ENCODE assay signal across 8 mouse cellular contexts in the genomic region with DNA sequence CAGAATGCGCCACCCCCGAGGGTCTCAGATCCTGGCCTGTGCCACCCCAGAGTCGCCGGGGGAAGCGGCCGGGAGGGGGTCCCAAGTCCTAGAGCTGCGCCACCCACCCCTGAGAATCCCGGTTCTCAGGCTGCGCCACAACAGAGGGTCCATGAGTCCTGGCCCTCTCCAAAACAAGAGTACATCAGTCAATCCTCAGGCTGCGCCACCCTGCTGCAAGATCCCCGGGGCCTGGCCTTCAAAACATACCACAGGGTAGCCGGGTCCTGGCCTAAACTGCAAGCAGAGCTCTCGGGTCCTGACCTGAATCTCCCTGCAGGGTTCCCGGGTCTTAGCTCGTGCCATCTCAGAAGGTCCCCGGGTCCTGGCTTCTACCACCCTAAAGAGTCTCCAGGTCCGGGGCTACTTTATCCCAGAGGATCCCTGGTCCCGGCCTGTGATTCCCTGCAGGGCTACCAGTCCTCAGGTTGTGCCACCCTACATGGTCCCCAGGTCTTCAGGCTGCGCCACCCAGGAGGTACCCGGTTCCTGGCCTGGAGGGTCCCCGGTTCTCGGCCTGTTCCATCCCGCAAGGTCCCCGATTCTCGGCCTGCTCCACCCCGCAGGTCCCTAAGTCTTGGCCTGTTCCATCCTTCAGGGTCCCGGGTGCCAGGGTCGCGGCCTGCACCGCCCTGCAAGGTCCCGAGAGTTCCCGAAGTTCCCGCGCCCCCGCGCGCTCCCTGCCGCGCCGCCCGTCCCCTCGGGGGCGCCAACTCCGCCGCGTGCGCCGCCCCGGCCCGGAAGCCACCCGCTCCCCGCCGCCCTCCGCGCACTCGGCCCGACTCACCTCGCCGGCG. TPM values are rescaled to one million over a fixed set of nuclear protein-coding genes. Genes with fewer than 3 reads are reported as not detected.
DNase-seq lines count a peak whose midpoint lies in the region; ATAC-seq and TF ChIP-seq lines count a peak whose summit lies in the region.

No protein-coding gene starts in this region.

- H3K4me3 ChIP-seq in embryonic facial prominence, embryonic 13.5 days: peak overlapping the region; percentile 90
- H3K4me3 ChIP-seq in heart, embryonic 11.5 days (ENCODE audit: low read depth, low read length): peak overlapping the region; percentile 87
- peak overlapping the region; percentile 60 for H3K4me3 ChIP-seq in kidney, embryonic 16.5 days (ENCODE audit: low read length)
- peak overlapping the region; percentile 73 for H3K4me3 ChIP-seq in liver, embryonic 16.5 days (ENCODE audit: low read depth, low read length)
- H3K4me3 ChIP-seq in olfactory bulb, adult 2 months (ENCODE audit: insufficient read depth, low read depth, low read length): peak overlapping the region; percentile 96

- peak overlapping the region; percentile 87 for H3K4me2 ChIP-seq in embryonic facial prominence, embryonic 13.5 days
- H3K4me2 ChIP-seq in heart, embryonic 11.5 days: peak overlapping the region; percentile 96
- peak overlapping the region; percentile 97 for H3K4me2 ChIP-seq in kidney, embryonic 16.5 days (replicated peaks; ENCODE audit: low read depth, low read length)
- peak overlapping the region; percentile 91 for H3K4me2 ChIP-seq in liver, embryonic 16.5 days (ENCODE audit: low read depth, low read length)

- H3K36me3 ChIP-seq in embryonic facial prominence, embryonic 13.5 days: no peaks in the 10 kb centered on the region
- H3K36me3 ChIP-seq in heart, embryonic 11.5 days (ENCODE audit: control insufficient read depth, insufficient read depth, low read length): no peaks in the 10 kb centered on the region
- H3K36me3 ChIP-seq in kidney, embryonic 16.5 days (ENCODE audit: insufficient read depth, low read length): no peaks in the 10 kb centered on the region
- no peaks in the 10 kb centered on the region for H3K36me3 ChIP-seq in liver, embryonic 16.5 days (ENCODE audit: control insufficient read depth, insufficient read depth)

- peaks cover 58% of the 10 kb centered on the region for H3K4me1 ChIP-seq in embryonic facial prominence, embryonic 13.5 days
- H3K4me1 ChIP-seq in heart, embryonic 11.5 days (ENCODE audit: control insufficient read depth, insufficient read depth, low read length): peaks cover 53% of the 10 kb centered on the region
- H3K4me1 ChIP-seq in kidney, embryonic 16.5 days (ENCODE audit: insufficient read depth, low read length): peaks cover 50% of the 10 kb centered on the region
- H3K4me1 ChIP-seq in liver, embryonic 16.5 days (ENCODE audit: control insufficient read depth, low read depth, low read length): peaks cover 30% of the 10 kb centered on the region
- H3K4me1 ChIP-seq in olfactory bulb, adult 2 months (ENCODE audit: control insufficient read depth, insufficient read depth, low read length): peaks cover 44% of the 10 kb centered on the region

- peak overlapping the region; percentile 97 for H3K27ac ChIP-seq in embryonic facial prominence, embryonic 13.5 days
- peak overlapping the region; percentile 94 for H3K27ac ChIP-seq in heart, embryonic 11.5 days (ENCODE audit: low read depth, low read length)
- peak overlapping the region; percentile 93 for H3K27ac ChIP-seq in kidney, embryonic 16.5 days (ENCODE audit: low read length)
- H3K27ac ChIP-seq in liver, embryonic 16.5 days (ENCODE audit: low read length): peak overlapping the region; percentile 63
- H3K27ac ChIP-seq in olfactory bulb, adult 2 months (ENCODE audit: insufficient read depth, low read depth, low read length): peak overlapping the region; percentile 89

- H3K27me3 ChIP-seq in embryonic facial prominence, embryonic 13.5 days: no peaks in the 10 kb centered on the region
- H3K27me3 ChIP-seq in heart, embryonic 11.5 days (ENCODE audit: control insufficient read depth, insufficient read depth, low read length): no peaks in the 10 kb centered on the region
- H3K27me3 ChIP-seq in kidney, embryonic 16.5 days (ENCODE audit: insufficient read depth, low read length): no peaks in the 10 kb centered on the region
- peaks cover 4% of the 10 kb centered on the region; the same call in 1 of the 2 replicates for H3K27me3 ChIP-seq in liver, embryonic 16.5 days (ENCODE audit: control insufficient read depth, insufficient read depth, low read depth, low read length)

- TF ChIP-seq POLR2A in olfactory bulb, adult 2 months (IDR thresholded peaks at IDR 0.05; ENCODE audit: insufficient read depth, low read depth, low read length): no peak

- H3K9ac ChIP-seq in embryonic facial prominence, embryonic 13.5 days: peak overlapping the region; percentile 95
- peak overlapping the region; percentile 89 for H3K9ac ChIP-seq in heart, embryonic 11.5 days (ENCODE audit: low read depth, low read length)
- peak overlapping the region; percentile 95 for H3K9ac ChIP-seq in kidney, embryonic 16.5 days (replicated peaks; ENCODE audit: low read length)
- H3K9ac ChIP-seq in liver, embryonic 16.5 days (ENCODE audit: low read depth, low read length): peak overlapping the region; percentile 64

- under 1% methylated on average over 59 of the region's 60 CpGs for WGBS in embryonic facial prominence, embryonic 13.5 days
- under 1% methylated on average over 60 of the region's 60 CpGs for WGBS in heart, embryonic 11.5 days (ENCODE audit: insufficient replicate concordance)
- under 1% methylated on average over 54 of the region's 60 CpGs for WGBS in kidney, embryonic 16.5 days
- WGBS in liver, embryonic 16.5 days (ENCODE audit: insufficient replicate concordance): under 1% methylated on average over 54 of the region's 60 CpGs
- WGBS in olfactory bulb, adult 2 months: 1% methylated on average over 60 of the region's 60 CpGs

- peak; percentile 7 for ATAC-seq in CD4-positive, CD25-positive, alpha-beta regulatory T cell, adult 4 months
- ATAC-seq in embryonic facial prominence, embryonic 13.5 days (ENCODE audit: insufficient number of reproducible peaks, insufficient read depth, low FRiP score, low TSS enrichment, low read depth): peak; percentile 16
- peak; percentile 37 for ATAC-seq in heart, embryonic 11.5 days (replicated peaks; ENCODE audit: insufficient number of reproducible peaks, low FRiP score, low TSS enrichment)
- ATAC-seq in kidney, embryonic 16.5 days (ENCODE audit: low FRiP score, low TSS enrichment): peak; percentile 42
- peak; percentile 61 for ATAC-seq in liver, embryonic 16.5 days (ENCODE audit: low read depth)

- H3K9me3 ChIP-seq in embryonic facial prominence, embryonic 13.5 days: no peaks in the 10 kb centered on the region
- no peaks in the 10 kb centered on the region for H3K9me3 ChIP-seq in heart, embryonic 11.5 days (replicated peaks; ENCODE audit: control insufficient read depth, low read length)
- H3K9me3 ChIP-seq in kidney, embryonic 16.5 days (ENCODE audit: low read length): no peaks in the 10 kb centered on the region
- no peaks in the 10 kb centered on the region for H3K9me3 ChIP-seq in liver, embryonic 16.5 days (replicated peaks; ENCODE audit: control insufficient read depth, low read length)

- TF ChIP-seq CTCF in olfactory bulb, adult 2 months (IDR thresholded peaks at IDR 0.05; ENCODE audit: insufficient read depth, low read depth, low read length): no peak

- DNase-seq in adrenal gland, postnatal 25 days: peak; percentile 75
- DNase-seq in thymus, postnatal 0 days (ENCODE audit: low spot score): peak; percentile 64

RNA-seq across cellular contexts. Expression of gene Ncor2, which starts 0.6 kb away (rescaled TPM):
- polyA plus RNA-seq in CD4-positive, CD25-positive, alpha-beta regulatory T cell, adult 4 months (2017; shearing (Covaris generic)): 1 to 10 TPM; 4.0 to 6.1 TPM
- total RNA-seq in adrenal gland, postnatal 25 days (2021): 316 and 358 TPM in 2 replicates
- 35.1 and 36.2 TPM in 2 replicates for polyA plus RNA-seq in embryonic facial prominence, embryonic 13.5 days (2015; fragmentation: Nextera tagmentation; extraction: Ambion mirVana)
- 14.3 and 18.8 TPM in 2 replicates for polyA plus RNA-seq in heart, embryonic 11.5 days (2014; fragmentation: Nextera tagmentation; extraction: Ambion mirVana)
- 25.9 and 27.5 TPM in 2 replicates for polyA plus RNA-seq in kidney, embryonic 16.5 days (2015; fragmentation: Nextera tagmentation; extraction: Ambion mirVana)
- 3.4 and 4.2 TPM in 2 replicates for polyA plus RNA-seq in liver, embryonic 16.5 days (2015; fragmentation: Nextera tagmentation; extraction: Ambion mirVana)
- polyA plus RNA-seq in olfactory bulb, adult 2 months (2012; ENCODE audit: insufficient read depth, insufficient read length, low replicate concordance, missing spikeins): not detected in 2 replicates
- polyA plus RNA-seq in thymus, postnatal 0 days (2015; fragmentation: Nextera tagmentation; extraction: Ambion mirVana): 14.3 and 19.8 TPM in 2 replicates

Comparison
In these comparisons a context has a peak if more than half of its experiments do, and no peak if none do; other contexts are left out.
1. Peak in every context shown above with its lines: DNase-seq, ATAC-seq, H3K4me3 ChIP-seq and H3K27ac ChIP-seq.
2. ATAC-seq: peak in every context shown above with its lines; median percentile 61 in liver, embryonic 16.5 days; 42 in kidney, embryonic 16.5 days; 37 in heart, embryonic 11.5 days; 16 in embryonic facial prominence, embryonic 13.5 days; 7 in CD4-positive, CD25-positive, alpha-beta regulatory T cell, adult 4 months.